Mouse (Mus musculus) MEL-GATA-1-ER (cell line): ENCODE measurements at regions not wholly inside any gene's neighbourhood (a gene's known extent, or its start where the extent isn't known, plus 50 kb on each side); places are given as distances from the start of the nearest gene placed in this dataset.
"Not testable (repeated sequence)": the region's sequence is repeated elsewhere in the genome, so short reads cannot be mapped to it uniquely, and the experiment has no call there.

Experiments used
- DNase-seq: peaks from one replicate; pipeline ENCODE4 v3.0.0-alpha.2; 2012; ENCODE audit warnings: low read depth; ENCODE audit errors: extremely low read depth

GRCm38 (mm10) chr12:82056782-82057611 is 112.1 kb upstream of the Sipa1l1 start:
- not testable (repeated sequence) for DNase-seq

DNA sequence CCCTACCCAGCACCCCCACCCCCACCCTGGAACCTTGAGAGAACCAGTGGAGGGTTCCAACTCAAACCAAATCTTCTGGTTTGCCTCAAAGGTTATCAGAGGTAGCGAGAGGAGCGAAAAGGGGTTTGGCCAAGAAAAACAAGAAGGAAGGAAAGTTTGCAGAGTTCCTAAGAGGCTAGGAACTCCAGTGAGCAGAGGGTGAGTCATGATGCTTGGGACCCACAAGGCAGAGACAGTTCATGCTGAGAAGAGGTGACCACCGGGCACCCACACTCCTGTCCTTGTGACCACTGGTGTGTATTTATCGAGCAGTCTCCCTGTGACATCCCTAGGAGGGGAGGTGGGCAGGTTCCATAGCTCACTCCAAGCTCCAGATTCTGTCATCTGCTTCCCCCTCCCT is 104.1 kb upstream of the Sipa1l1 start:
- no peak for DNase-seq

DNA sequence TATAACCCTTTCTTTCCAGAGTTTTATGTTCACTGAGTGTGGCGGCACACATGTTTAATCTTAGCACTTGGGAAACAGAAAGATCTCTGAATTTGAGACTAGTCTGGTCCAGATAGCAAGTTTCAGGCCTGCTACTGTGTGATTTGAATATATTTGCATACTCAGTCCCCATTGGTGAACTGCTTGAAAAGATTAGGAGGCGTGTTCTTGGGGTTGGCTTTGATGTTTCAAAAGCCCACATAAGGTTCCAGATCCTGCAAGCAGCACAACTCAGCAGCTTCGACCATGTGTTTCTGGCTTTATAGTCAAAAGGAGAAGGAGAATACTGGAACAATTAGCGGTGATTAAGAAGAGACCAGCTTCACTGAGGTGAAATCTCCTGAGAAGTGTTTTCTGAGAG is 102.3 kb upstream of the Sipa1l1 start:
- DNase-seq: peak; percentile 76

GRCm38 (mm10) chr12:82069621-82070020 is 99.5 kb upstream of the Sipa1l1 start:
- DNase-seq: no peak

DNA sequence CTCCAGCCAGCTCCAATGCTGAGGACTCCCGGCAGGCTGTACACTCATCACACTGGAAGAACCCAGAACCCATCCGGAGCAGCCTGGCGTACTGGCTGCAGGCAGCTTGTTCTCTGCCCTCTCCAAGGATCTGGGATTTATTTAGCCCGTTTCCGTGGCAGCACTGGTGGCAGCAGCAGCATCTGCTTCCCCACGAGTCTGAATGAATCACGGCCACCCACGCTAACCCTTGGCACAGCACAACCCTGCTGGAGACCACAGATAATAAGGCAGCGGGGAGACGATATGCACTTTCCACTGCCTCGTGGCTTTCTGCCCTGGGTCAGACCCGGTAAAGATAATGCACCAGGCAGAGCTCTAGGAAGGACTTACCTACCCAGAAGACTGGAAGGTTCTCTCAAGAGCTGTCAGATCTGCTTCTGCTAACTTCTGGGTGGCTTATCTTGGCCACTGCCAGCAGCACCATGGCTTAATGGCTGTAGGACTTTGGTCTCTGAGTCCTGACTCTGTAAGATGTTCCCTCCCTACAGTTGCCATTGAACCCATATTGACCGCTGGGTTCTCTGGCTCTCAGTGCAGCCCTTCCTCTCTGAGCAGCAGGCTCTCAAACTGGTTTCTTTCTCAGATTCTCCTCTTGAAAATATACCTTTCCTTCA is 96.2 kb upstream of the Sipa1l1 start:
- no peak for DNase-seq

DNA sequence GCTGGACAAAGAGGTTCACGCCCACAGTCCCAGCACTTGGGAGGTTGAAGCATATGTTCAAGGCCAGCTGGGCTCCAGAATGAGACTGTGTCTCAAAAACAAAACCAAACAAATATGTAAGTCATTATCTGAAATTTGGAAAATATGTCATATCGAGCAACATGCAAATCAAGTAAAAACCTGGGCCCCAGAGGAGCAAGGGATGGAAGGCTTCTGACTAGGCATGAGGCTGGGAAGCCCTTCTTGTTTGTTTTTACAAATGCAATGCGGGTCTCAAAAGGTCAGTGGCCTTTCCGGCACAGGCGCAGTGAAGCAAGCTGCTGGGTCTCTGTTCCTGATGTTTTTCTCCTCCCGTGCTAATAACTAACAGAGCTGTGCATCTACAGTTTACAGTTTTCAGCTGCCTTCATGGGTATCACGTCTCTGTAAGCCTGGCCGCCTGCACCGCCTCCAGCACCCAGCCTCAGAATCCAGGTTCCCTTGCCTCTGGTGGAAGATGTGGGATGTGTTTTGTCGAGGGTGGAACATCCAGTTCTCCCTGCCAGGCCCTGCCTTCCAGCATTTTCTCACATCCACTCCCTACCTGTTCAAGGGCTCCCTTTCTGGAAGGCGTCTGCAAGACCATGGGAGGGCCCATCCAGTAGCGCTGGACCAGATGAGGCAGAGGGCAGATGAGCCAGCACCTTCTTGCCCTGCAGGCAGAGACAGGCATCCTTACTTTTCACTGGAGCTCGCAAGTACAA is 93.5 kb upstream of the Sipa1l1 start:
- DNase-seq: no peak

GRCm38 (mm10) chr12:82076766-82077165 is 92.4 kb upstream of the Sipa1l1 start:
- no peak for DNase-seq

- DNase-seq: no peak
Observed at GRCm38 (mm10) chr12:82077945-82078344, 91.2 kb upstream of the Sipa1l1 start.

DNA sequence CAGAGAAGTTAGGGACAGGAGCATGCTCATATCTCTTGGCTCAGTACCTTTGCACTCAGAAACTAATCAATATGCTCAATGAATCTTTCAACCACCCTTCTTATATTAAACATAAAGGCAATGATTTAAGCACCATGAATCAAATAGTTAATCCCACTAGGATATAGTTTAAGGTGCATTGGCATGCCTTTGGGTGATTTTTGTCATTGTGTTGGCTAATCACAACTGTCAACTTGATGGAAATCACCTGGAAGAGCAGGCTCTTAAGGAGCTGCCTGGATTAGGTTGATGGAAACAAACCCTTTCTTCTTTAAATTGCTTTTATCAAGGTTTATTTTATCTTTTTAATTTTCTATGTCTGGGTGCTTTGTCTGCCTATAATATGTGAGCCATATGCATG is 90.4 kb upstream of the Sipa1l1 start:
- DNase-seq: no peak

GRCm38 (mm10) chr12:82080196-82080880 is 88.8 kb upstream of the Sipa1l1 start:
- no peak for DNase-seq

DNA sequence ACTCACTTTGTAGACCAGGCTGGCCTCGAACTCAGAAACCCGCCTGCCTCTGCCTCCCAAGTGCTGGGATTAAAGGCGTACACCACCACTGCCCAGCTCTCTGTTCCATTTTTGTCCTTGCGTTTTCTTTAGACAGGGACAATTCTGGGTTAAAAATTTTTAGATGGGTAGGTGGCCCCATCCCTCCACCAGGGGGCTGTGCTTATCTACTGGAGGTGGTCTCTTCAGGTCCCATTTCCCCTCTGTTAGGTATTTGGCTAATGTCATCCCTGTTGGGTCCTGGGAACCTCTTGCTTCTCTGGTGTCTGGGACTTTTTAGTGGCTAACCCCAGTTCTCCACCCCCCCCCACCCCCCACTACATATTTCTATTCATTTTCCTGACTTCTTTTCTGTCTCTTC is 86.5 kb upstream of the Sipa1l1 start:
- DNase-seq: not testable (repeated sequence)

GRCm38 (mm10) chr12:82085771-82086400 is 83.2 kb upstream of the Sipa1l1 start:
- no peak for DNase-seq

- DNase-seq: no peak
Observed at GRCm38 (mm10) chr12:82086441-82086840, 82.7 kb upstream of the Sipa1l1 start.

GRCm38 (mm10) chr12:82089288-82089687 is 79.8 kb upstream of the Sipa1l1 start:
- no peak for DNase-seq

DNA sequence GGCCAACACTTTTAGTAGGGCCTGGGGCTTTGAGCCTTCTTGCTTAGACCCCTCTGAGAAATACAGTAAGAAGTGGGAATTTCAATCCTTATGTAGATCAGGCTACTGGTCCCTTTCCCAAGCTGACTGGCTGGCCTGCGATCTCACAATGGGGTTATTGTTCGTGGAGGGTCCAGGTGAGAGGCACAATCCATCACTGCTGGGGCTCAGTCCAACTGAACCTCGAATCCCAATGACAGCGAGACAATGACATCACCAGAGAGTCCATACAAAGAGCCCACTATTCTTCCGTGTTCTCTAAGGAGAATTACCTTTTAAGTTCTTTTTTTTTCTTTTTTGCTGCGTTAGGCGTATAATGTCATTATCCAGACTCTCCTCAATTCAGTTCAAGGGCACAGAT is 75.8 kb upstream of the Sipa1l1 start:
- no peak for DNase-seq

- DNase-seq: no peak
Observed at GRCm38 (mm10) chr12:82095396-82095795, 73.7 kb upstream of the Sipa1l1 start.

DNA sequence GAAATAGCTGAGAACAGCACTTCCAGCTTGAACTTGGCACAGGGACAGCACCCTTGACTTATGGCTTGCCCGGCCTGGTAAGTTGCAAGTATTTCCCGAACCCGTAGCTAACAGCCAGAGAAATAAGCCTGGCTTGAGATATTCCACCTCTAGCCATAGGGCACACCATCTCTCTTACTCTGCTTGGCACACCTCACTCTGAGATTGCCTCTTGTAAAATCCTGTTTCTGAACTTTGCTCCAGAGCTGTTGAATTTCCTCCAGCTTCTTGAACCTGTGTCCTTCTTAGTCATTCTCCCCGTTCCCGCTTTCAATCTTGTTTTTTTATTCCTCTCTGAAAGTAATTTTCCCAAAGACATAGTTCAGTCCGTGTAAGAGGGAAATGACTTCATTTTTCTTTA is 72.0 kb upstream of the Sipa1l1 start:
- DNase-seq: no peak

GRCm38 (mm10) chr12:82097620-82098019 is 71.5 kb upstream of the Sipa1l1 start:
- no peak for DNase-seq

- no peak for DNase-seq
Observed at GRCm38 (mm10) chr12:82104211-82104610, 64.9 kb upstream of the Sipa1l1 start.

GRCm38 (mm10) chr12:82105184-82106031 is 63.7 kb upstream of the Sipa1l1 start:
- DNase-seq: no peak
